Mouse (Mus musculus) retina, embryonic 14.5 days (tissue): ENCODE measurements around the gene Insl6.

Experiments used
- DNase-seq: peaks from one replicate; pipeline ENCODE4 v3.0.0-alpha.2; 2015; ENCODE audit warnings: low spot score

The Insl6 gene

DNA sequence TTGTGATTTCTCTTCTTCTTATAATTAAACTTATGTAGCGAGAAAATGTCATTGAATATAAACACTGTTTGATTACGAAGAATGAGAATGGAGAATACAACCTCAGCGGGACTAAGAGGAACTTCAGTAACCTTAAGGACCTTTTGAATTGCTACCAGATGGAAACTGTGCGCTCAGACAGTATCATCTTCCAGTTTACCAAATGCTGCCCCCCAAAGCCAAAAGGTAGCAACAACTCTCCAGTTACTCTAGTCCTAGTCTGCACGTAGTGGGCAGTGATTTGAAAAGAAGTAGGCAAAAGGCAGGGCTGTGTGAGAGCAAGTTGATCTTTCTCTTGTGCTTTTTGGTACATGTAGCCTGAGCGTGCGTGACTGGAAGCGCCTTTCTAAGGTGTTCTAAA is 37.3 kb downstream of the Insl6 start:
- DNase-seq, result no peak

DNA sequence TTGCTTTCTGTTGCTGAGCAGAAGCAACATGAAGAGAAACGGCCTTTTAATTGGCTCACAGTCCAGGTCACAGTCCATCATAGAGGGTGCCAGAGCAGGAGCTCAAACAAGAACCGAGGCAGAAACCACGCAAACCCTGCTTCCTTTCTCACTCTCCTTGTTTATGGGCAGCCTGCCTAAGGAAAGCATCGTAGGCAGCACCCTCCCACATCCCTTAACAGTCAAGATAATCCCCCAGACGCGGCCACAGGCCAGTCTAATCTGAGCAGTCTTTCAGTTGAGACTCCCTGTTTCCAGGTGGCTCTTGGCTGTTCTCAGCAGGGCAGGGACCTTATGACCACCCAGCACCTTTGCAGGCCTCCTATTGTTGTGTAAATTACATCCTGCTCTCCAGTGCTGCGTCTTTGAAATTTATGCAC is 39.7 kb downstream of the Insl6 start:
- DNase-seq, result no peak

DNA sequence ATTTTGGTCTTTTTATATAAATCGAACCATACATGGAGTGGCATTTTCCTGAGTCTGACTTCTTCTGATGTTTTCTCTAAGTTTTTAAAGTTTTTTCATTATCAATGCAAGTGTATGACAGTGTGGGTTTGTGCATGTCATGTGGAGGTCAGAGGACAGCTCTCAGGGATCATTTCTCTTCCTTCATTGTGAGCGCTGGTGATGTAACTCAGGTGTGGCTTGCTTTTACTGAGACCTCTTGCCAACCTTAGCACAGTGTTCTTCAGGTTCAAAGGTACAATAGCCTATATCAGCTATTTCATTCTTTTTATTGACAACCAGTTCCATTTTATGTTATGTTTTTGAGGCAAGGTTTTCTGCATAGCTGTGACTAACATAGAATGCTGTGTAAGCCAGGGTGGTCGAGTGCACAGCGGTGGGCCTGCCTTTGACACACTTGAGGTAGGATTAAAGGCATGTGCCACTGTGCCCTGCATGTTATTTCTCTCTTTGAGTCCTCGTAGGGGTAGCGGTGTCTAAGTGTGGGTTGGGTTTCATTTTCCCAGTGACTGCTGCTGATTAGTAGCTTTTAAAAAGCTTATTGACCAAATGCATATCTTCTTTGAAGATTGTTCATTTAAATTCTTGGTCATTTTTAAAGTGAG is 46.1 kb downstream of the Insl6 start:
- DNase-seq, result no peak

DNA sequence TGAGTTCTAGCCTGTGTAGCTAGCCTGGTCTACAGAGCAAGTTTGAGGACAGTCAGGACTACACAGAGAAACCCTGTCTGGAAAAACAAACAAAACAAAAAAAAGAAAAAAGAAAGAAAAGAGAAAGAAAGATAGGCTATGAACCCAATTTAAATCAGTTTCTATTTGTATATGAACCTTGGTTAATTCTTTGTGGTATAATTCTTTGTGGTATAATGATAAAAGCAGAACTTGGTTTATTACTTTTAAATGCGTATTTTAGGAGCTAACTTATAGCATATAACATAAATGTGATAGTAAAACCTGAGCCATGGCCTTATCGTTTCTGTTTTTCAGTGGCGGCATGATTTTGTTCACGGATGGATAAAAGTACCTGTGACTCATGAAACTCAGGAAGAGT is 48.7 kb downstream of the Insl6 start:
- no peak for DNase-seq

DNA sequence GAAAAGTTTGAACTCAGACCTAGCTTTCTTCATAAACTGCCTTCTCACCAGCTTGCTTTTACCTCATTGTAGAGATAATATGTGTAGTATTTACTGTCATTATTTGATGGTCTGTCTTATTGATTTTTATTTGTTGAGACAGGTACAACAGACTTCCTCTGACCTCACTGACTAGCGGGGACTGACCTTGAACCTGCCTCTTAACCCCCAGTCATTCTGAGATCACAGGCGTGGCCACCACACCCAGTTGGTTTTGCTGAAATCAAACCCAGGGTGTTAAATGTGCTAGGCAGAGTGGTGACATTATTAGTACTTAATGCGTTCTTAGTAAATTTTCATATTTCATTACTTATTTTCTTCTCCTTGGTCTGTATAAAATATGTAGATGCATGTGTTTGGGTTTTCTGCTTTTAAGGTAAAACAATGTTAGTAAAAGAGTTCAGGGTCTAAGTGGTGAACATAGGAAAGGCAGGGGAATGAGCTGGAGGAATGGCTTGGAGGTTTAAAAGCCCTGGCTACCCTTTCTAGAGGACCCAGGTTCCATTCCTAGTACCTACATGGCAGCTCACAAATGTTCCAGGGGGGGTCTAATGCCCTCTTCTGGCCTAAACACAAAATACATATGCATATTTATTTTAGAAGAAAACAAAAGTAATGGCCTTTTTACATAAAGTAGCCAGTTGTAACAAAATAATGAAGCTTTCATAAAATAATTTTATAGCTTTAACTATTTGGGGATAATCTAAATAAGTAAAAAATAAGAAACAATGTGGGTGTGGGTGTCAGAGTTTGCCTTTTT is 52.9 kb downstream of the Insl6 start:
- DNase-seq, result no peak
